Mouse (Mus musculus): ENCODE results near the gene Fam213a. TPM values are rescaled to one million over a fixed set of nuclear protein-coding genes. Genes with fewer than 3 reads are reported as not detected.
A peak's percentile ranks its signal among the peaks of the same experiment; 100 is the strongest.

Gene Fam213a
- polyA plus RNA-seq, 2 experiments = 39.4 to 41.8 TPM

GRCm38 (mm10) chr14:41025594-41026284, 12.2 kb upstream of the Fam213a start:
- ATAC-seq (ENCODE audit: insufficient read depth) (peak; percentile 93), DNase-seq (ENCODE audit: low read depth in 3 of 3, low spot score in 3 of 3) (peak; percentile 67 to 72 (median 70))
- Histone ChIP-seq H3K27me3 (ENCODE audit: control insufficient read depth, insufficient read depth, low read length) (no peaks in the 10 kb centered on the region), H3K9ac (replicated peaks) (peak overlapping the region; percentile 45), H3K36me3 (replicated peaks; ENCODE audit: control insufficient read depth, insufficient read depth, low read depth) (no peaks in the 10 kb centered on the region), H3K27ac (peak overlapping the region; percentile 61), H3K9me3 (ENCODE audit: control insufficient read depth, low read length) (no peaks in the 10 kb centered on the region), H3K4me3 (ENCODE audit: insufficient read depth in 1 of 2, low read depth in 2 of 2, low read length in 2 of 2) (no peak overlapping the region), H3K4me2 (ENCODE audit: low read depth) (peak overlapping the region; percentile 48), H3K4me1 (replicated peaks; ENCODE audit: control insufficient read depth in 2 of 2, insufficient read depth in 2 of 2, low read length in 1 of 2) (peaks cover 21 to 30% of the 10 kb centered on the region in 2 experiments)
- TF ChIP-seq EP300 (IDR thresholded peaks at IDR 0.05; ENCODE audit: low read depth) (peak; percentile 94), CTCF (IDR thresholded peaks at IDR 0.05; ENCODE audit: low read depth) (no peak)
- WGBS (ENCODE audit: insufficient replicate concordance) = 31% methylated on average over 7 of the region's 7 CpGs

DNA sequence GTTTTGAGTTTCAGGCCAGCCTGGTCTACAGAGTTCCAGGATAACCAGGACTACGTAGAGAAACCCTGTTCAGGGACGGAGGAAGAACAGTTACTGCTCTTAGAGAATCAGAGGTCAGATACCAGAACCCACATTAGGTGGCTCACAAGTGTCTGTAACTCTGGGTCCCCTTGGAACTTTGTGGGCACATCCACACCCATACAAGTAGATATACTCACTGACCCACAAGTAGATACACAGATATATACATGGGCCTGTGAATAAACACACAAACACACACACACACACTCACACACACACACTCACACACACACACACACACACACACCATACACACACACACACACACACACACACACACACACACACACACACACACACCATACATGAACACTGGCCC, 11.5 kb upstream of the Fam213a start:
- 46% methylated on average over 2 of the region's 2 CpGs for WGBS (ENCODE audit: insufficient replicate concordance)
- TF ChIP-seq EP300 (IDR thresholded peaks at IDR 0.05; ENCODE audit: low read depth) (no peak), CTCF (IDR thresholded peaks at IDR 0.05; ENCODE audit: low read depth) (no peak)
- Histone ChIP-seq H3K4me1 (replicated peaks; ENCODE audit: control insufficient read depth in 2 of 2, insufficient read depth in 2 of 2, low read length in 1 of 2) (peaks cover 21 to 30% of the 10 kb centered on the region in 2 experiments), H3K27me3 (ENCODE audit: control insufficient read depth, insufficient read depth, low read length) (no peaks in the 10 kb centered on the region), H3K4me2 (ENCODE audit: low read depth) (peak overlapping the region; percentile 48), H3K36me3 (replicated peaks; ENCODE audit: control insufficient read depth, insufficient read depth, low read depth) (no peaks in the 10 kb centered on the region), H3K9me3 (ENCODE audit: control insufficient read depth, low read length) (no peaks in the 10 kb centered on the region), H3K9ac (replicated peaks) (no peak overlapping the region; the same call in 1 of the 2 replicates), H3K4me3 (ENCODE audit: insufficient read depth in 1 of 2, low read depth in 2 of 2, low read length in 2 of 2) (no peak overlapping the region), H3K27ac (peak overlapping the region; percentile 61)
- DNase-seq (ENCODE audit: low read depth in 3 of 3, low spot score in 3 of 3) = no peak
- ATAC-seq (ENCODE audit: insufficient read depth) = peak; percentile 53

DNA sequence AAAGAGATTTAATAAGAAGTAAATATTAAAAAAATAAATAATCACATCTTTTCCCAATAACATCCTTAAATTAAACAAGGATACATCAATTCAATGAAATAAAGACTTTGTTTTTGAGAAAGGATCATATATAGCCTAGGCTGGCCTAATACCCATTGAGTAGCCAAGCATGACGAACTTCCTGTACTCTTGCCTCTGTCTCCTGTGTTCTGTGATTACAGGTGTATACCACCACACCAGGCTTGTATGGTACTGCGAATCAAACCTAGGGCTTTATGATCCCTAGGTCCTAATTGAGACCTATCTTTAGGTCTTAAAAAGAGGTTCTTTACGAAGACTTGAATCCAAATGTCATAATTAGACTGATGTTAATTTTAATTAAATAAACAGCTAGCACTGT, 7.7 kb upstream of the Fam213a start:
- DNase-seq (ENCODE audit: low read depth in 3 of 3, low spot score in 3 of 3) = no peak
- Histone ChIP-seq H3K27ac (no peak overlapping the region), H3K36me3 (replicated peaks; ENCODE audit: control insufficient read depth, insufficient read depth, low read depth) (no peaks in the 10 kb centered on the region), H3K4me2 (ENCODE audit: low read depth) (no peak overlapping the region), H3K4me3 (ENCODE audit: insufficient read depth in 1 of 2, low read depth in 2 of 2, low read length in 2 of 2) (no peak overlapping the region), H3K9ac (replicated peaks) (no peak overlapping the region), H3K9me3 (ENCODE audit: control insufficient read depth, low read length) (no peaks in the 10 kb centered on the region), H3K27me3 (ENCODE audit: control insufficient read depth, insufficient read depth, low read length) (no peaks in the 10 kb centered on the region; the same call in 1 of the 2 replicates), H3K4me1 (replicated peaks; ENCODE audit: control insufficient read depth in 2 of 2, insufficient read depth in 2 of 2, low read length in 1 of 2) (peaks cover 18 to 33% of the 10 kb centered on the region in 2 experiments)
- ATAC-seq (ENCODE audit: insufficient read depth) = no peak
- no peak for TF ChIP-seq EP300 (IDR thresholded peaks at IDR 0.05; ENCODE audit: low read depth)
- TF ChIP-seq CTCF (IDR thresholded peaks at IDR 0.05; ENCODE audit: low read depth) = no peak
- 76% methylated on average over 3 of the region's 3 CpGs for WGBS (ENCODE audit: insufficient replicate concordance)

DNA sequence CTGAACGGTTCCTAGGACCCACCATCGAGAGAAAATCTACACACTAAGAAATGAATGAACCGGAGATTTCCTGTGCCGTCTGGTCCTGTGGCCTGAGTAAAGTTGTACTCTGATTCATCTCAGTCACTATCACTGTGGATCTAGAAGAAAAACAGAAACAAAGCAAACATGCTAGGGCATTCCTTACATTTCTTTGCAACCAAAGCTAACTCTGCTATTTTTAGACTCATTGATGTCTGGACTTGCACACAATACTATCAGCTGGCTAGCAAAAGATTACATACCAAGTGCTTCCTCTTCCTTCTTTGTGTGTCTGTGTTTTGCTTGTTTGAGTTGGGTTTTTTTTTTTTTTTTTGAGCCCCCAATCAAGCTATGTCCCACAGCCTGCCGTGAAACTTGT, 3.9 kb upstream of the Fam213a start:
- ATAC-seq (ENCODE audit: insufficient read depth) = no peak
- TF ChIP-seq CTCF (IDR thresholded peaks at IDR 0.05; ENCODE audit: low read depth) = no peak
- TF ChIP-seq EP300 (IDR thresholded peaks at IDR 0.05; ENCODE audit: low read depth) = no peak

GRCm38 (mm10) chr14:41014701-41015240, 1.2 kb upstream of the Fam213a start:
- no peak for ATAC-seq (ENCODE audit: insufficient read depth)
- no peak for DNase-seq (ENCODE audit: low read depth in 3 of 3, low spot score in 3 of 3)
- H3K36me3 ChIP-seq (replicated peaks; ENCODE audit: control insufficient read depth, insufficient read depth, low read depth) = no peaks in the 10 kb centered on the region
- no peak overlapping the region for H3K27ac ChIP-seq
- TF ChIP-seq EP300 (IDR thresholded peaks at IDR 0.05; ENCODE audit: low read depth) (no peak), CTCF (IDR thresholded peaks at IDR 0.05; ENCODE audit: low read depth) (no peak)
- H3K9me3 ChIP-seq (ENCODE audit: control insufficient read depth, low read length) = no peaks in the 10 kb centered on the region
- no peak overlapping the region for H3K9ac ChIP-seq (replicated peaks)
- peaks cover 19 to 35% of the 10 kb centered on the region in 2 experiments for H3K4me1 ChIP-seq (replicated peaks; ENCODE audit: control insufficient read depth in 2 of 2, insufficient read depth in 2 of 2, low read length in 1 of 2)
- WGBS (ENCODE audit: insufficient replicate concordance) = 39% methylated on average over 5 of the region's 5 CpGs
- H3K4me2 ChIP-seq (ENCODE audit: low read depth) = peak overlapping the region; percentile 88; the same call in 1 of the 2 replicates
- H3K27me3 ChIP-seq (ENCODE audit: control insufficient read depth, insufficient read depth, low read length) = no peaks in the 10 kb centered on the region; the same call in 1 of the 2 replicates
- no peak overlapping the region for H3K4me3 ChIP-seq (ENCODE audit: insufficient read depth in 1 of 2, low read depth in 2 of 2, low read length in 2 of 2)

More for the DNA sequence above, 3.9 kb upstream of the Fam213a start:
- Histone ChIP-seq H3K36me3 (replicated peaks; ENCODE audit: control insufficient read depth, insufficient read depth, low read depth) (no peaks in the 10 kb centered on the region), H3K4me1 (replicated peaks; ENCODE audit: control insufficient read depth in 2 of 2, insufficient read depth in 2 of 2, low read length in 1 of 2) (peaks cover 12 to 26% of the 10 kb centered on the region in 2 experiments), H3K4me2 (ENCODE audit: low read depth) (no peak overlapping the region), H3K27me3 (ENCODE audit: control insufficient read depth, insufficient read depth, low read length) (no peaks in the 10 kb centered on the region; the same call in 1 of the 2 replicates), H3K9me3 (ENCODE audit: control insufficient read depth, low read length) (no peaks in the 10 kb centered on the region), H3K4me3 (ENCODE audit: insufficient read depth in 1 of 2, low read depth in 2 of 2, low read length in 2 of 2) (no peak overlapping the region), H3K27ac (no peak overlapping the region), H3K9ac (replicated peaks) (no peak overlapping the region)
- WGBS (ENCODE audit: insufficient replicate concordance) = 10% methylated on average over 5 of the region's 5 CpGs
- DNase-seq (ENCODE audit: low read depth in 3 of 3, low spot score in 3 of 3) = no peak

Measured in liver, embryonic 14.5 days (tissue).